Mouse (Mus musculus) cerebellum, postnatal 36 days (tissue): ENCODE results near the gene Ten1.

Experiments used
- DNase-seq, 2 experiments: peaks; one replicate each; pipeline ENCODE4 v3.0.0; 2021 to 2022; ENCODE audit warnings: mixed read lengths in 2 of 2

Ten1 gene

DNA sequence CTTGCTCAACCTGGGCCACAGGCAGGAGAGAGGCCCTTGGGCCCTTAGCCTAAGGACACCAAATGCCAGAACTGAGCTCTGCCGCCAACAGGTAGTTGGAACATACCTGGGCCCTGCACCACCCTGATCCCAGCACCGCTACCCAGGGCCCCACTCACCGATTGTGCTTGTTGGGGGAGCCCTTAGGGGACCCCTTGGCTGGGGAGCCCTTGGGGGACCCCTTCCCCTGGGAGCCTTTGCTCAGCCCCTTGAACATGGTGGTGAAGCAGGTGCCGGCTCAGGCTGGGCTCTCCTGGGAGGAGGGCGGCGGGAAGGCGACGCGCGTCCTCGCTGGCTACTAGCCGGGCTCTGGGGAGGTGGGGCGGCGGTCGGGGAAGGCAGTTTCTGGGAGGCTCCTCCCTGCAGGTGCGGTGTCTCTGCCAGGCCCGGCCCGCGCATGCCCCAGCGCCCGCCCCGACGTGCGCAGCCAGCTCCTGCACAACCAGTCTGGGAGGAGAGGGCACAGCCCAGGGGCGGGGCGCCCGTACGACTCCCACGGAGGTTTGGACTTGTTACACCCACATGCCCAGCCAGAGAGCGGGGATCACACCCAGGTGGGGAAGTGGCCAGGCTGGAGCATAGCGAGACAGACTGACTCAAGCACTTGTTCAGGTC lies 39.2 kb downstream of the Ten1 start, which contains the start of gene Evpl:
Gene Evpl (minus strand): TSS at position 336 of the 654 bp plus-strand sequence.
- DNase-seq = no peak

DNA sequence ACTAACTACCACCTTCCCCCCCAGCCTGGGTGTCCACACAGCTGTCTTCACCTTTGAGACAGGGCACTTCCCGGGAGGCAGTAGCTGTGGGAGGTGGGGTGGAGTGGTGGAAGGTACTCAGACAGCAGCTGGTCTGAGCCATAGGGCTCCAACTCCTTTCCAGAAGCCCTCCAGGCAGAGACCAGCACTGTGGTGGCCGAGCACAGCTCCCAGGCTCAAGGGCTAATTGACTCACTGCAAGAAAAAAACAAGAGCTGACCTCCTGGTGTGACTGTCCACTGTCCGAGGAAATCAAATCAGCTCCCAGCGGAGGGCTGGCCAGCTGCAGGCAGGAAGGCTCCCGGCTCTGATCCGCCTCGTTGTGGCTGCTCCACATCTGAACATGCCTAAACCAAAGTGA lies 41.1 kb downstream of the Ten1 start:
- no peak for DNase-seq

DNA sequence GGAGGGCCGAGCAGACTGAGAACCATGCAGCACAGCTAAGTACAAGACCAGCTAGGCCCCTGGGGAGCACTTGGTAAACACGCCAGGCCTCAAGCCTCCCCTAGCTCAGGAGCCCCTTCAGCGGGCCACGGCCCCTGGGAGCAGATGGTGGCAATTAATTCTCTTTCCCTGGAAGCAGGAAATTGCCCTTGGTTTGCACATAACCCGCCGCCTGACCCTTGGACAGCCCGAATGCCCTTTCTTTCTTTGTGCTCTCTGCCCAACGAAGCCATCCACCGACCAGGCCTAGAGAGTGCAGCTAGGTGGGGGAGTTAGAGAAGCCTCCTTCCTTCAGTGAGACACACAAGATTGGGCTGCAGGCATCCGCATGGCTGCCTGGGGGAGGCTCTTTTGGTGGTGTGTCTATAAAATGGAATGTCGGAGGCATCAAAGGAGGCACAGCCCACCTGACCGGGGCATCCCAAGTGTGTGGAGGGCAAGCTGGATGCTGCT lies 43.1 kb downstream of the Ten1 start:
- no peak for DNase-seq

DNA sequence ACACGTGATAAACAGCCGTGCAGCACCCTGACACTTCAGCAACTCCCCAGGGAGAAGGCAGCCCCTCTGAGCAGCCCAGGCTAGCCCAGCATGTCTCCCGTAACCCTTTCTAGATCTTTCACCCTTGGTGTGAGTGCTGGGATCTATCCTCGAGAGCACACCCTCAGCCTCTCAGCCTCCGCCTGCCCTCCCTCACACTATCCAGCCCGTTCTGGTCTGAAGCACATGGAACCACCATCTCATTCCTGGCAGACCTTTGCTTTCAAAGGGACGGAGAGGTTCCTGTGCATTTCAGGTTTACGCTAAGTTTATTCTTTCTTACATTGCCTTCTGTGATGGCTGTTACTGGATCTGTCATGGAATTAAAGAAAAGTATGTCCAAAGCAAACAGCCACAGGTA lies 45.9 kb downstream of the Ten1 start:
- DNase-seq = no peak

DNA sequence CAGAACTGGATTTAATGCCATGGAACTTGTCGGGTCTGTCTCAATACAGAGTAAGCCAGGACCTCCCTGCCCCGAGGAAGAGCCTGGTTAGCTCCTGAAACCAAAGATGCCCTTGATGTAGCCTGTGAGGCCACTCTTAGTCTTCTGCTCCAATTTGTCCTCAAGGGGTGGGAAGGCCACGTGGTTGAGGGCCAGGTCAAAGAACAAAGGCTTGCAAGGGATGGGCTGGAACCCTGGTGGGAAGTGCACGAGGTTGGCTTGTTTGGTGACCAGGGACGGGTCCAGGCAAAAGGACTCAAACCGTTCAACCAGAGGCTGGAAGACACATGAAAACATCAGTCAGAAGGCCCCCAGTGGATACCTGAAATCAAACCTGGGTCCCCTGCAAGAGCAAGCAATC lies 47.0 kb downstream of the Ten1 start:
- DNase-seq = no peak

DNA sequence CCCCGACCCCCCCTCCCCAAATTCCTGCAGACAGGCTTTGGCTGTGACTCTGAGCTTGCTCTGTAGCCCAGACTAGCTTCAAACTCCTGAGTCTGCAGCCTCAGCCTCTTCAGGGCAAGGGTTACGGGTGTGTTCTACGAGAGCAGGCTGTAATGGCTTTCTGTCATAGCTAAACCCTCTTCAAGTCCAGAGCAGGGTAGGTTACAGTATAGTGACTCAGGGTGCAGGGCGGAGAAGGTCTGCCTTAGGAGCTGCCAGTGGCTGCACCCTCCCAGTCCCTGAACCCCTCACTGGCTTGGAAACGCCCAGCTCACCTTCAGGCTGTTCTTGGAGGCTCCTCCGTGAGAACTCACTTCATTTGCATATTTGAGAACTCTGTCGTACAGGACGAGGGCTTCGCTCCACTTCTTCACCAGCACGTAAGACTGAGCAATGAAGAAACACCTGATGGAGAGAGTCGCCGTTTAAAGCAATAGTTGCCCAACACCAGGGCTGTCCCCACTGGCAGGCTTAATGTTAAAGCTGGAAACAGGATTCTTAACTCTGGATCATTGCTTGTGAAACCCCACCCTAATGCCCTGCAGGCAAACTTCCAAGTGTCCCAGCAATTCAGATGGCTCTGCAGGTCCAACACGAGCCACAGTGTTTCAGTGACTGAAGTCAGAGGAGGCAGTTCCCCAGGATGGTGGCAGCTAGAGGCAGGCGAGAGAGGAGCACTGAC lies 49.0 kb downstream of the Ten1 start:
- no peak for DNase-seq

DNA sequence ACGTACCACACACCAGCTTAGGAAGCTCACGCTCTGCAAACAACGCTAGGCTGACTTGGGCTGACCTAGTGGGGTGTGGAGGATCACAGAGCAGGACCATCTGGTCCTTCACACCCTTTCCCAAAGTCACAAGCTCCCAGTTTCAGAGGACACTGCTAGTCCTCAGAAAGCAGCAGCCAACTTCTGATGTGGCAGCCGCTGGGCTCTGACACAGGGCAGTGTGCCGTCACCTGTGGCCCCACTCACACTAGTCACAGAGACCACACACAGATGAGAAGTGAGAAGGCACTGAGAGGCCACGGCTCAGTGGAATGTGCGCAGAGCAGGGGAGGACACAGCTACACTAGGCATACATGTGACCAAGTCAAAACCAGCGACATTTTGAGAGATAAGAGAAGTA lies 52.2 kb downstream of the Ten1 start:
- no peak for DNase-seq

DNA sequence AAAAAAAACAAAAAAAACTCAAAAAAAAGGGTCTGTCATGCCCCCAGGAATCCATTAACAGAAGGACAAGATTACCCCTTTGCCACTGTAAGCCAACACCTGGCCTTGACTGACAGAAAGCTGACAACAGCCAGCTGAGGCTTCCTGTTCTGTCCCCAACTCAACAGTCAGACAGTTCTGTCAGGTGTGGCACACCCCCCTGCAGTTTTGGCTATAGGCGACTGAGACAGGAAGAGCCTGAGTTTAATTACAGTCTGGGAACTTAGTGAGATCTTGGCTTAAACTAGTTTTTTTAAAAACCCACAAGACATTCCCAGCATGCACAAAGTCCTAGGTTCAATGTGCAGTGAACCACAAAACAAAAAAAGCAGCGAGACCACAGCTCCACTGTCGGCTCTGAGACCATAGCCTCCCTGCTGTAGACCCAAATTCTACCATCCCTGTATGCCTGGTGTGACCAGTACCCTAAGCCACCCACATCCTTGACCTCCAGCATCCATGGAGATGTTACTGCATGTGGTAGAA lies 54.5 kb downstream of the Ten1 start:
- DNase-seq = no peak

DNA sequence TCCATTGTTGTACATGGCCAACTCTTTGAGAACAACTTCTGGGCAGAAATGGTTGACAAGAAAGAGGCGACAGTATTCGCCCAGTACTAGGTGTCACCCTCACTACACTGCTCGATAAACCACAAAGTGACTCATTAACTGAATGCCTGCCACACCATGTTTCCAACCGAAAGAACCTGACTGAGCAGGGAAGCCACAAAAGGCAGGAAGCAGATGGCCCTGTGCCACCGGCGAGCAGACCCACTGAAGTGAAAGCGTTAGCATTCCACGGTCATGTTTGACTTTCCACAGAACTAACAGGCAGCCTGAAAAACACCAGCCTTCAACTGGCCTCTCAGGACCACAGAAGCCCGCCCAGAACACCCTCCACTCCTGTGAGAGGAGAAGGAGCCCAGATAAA lies 56.0 kb downstream of the Ten1 start:
- no peak for DNase-seq

DNA sequence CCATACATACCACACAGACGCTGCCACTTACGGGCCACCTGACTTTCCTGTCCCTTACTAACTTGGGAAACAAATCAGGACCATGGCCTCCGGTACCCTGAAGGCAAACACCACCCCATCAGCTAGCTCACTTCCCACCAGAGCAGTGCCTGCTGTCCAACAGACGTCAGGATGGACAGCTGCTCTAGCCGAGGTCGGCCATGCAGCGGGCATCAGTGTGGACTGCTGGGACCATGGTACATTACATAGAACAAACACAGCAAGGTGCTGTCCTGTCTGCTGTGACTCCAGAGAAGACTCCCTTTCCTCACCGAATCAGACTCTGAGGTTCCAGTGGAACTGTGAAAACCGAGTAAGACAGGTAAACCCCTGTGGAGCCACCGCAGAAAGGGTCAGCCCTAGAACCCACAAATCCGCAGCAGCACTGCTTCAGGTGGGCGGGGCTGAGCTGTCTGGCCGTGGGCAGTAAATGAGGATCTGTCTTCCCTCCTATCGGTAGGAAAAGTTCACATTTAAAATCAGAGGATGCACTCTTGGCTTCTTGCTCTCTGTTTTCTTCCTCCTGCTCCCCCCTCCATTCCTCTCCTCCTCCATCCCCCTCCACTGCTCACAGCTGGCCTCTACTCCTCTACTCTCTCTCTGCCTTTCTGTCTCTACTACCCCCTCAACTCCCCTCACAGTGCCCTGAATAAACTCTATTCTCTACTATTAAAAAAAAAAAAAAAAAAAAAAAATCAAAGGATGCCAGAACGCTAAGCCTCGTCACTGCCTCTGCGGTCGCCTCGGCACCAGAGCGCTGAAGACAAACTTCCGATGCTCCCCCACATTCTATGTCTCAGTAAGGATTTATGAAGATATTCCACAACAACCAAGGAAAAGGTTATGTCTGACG lies 56.7 kb downstream of the Ten1 start:
- DNase-seq = no peak

DNA sequence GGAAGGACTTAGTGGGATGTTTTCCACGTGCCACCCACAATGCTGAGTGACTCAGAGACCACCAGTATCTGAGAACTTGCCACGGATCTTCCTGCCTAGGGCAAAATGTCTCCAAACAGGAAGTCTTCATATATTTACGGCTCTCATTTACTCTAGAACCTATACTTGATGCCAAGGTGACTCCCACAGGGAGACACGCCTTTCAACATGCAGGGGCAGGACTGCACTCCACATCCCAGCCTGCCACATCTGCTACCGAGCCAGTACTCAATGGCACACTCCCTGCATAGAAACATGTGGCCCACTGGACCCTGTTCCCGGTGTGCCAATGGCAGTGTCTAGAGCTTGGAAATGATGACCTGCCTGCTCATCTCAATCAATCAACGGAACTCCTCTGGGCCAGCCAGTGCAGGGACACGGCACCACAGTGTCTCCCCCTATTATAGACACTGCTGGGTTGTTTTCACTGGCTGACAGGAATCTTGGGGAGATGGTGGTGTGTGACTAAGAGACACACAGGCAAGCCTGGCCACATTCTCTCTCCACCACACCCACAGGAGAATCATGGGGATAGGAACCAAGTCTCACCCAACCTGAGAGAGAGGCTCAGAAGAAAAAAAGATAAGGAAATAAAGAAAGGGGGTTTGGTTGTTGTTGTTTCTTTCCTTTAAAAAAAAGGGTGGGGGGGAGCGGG lies 57.5 kb downstream of the Ten1 start:
- no peak for DNase-seq

DNA sequence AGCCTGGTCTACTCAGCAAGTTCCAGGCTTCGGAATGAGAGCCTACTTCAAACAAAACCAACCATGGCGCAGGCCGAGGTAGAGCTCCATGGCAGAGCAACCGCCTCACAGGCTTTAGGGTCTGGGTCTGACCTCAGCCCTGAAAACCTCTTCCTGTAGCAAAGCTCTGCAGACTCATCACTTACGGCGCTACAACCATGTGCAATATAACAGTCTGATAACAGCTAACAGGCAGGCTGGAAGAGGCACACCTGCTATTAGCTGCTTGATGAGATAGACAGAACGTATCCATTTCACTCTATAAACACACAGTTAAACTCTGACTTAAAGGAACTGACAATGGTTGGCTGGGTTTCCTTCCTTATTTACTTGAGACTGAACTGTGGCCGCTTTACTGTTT lies 60.8 kb downstream of the Ten1 start:
- DNase-seq = no peak

DNA sequence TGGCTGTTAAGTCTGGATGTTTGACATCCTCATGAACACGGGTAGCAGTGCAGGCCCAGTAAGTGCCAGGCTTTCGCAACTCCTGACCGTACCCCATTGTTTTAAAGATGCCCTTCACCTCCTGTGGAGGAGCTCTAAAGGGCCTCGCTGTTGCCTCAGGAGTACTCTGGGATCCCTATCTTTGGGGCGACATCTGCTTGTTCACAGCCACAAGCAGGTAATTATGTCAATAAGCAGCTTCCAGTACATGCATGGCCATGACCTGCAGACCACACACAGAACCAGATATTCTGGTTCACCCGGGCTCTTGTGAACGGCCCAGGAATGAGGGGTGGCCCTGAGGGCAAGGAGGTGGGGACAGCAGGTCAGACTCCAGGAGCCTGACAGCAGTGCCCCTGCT lies 61.6 kb downstream of the Ten1 start:
- DNase-seq = no peak
